Mouse (Mus musculus) urinary bladder, adult 2 months (tissue): ENCODE measurements around the gene Mtg2. TPM values are rescaled to one million over a fixed set of nuclear protein-coding genes. Genes with fewer than 3 reads are reported as not detected.
A peak's percentile ranks its signal among the peaks of the same experiment; 100 is the strongest.

ENCODE experiments used
- DNase-seq: peaks from one replicate; pipeline ENCODE4 v3.0.0; 2022; ENCODE audit warnings: low spot score
- polyA plus RNA-seq: library from polyadenylated mRNA; depleted of rRNA; stranded (reverse); fragments of >200 nt; gene quantifications from 2 replicates; pipeline ENCODE4 v1.2.3, GENCODE M21; 2012; rRNA removed

Gene Mtg2
- polyA plus RNA-seq: 25.0 and 33.0 TPM in 2 replicates

- peak; percentile 98 for DNase-seq
Measured at GRCm38 (mm10) chr2:180070481-180071453, at the start of gene Mtg2. Gene Mtg2 (plus strand): TSS chr2:180070588.

GRCm38 (mm10) chr2:180020919-180021318, 49.5 kb upstream of the Mtg2 start:
- DNase-seq: no peak

GRCm38 (mm10) chr2:180022751-180023150, 47.6 kb upstream of the Mtg2 start:
- no peak for DNase-seq

- peak; percentile 99 for DNase-seq
Measured at GRCm38 (mm10) chr2:180024401-180025098, 45.8 kb upstream of the Mtg2 start, which contains the start of gene Lsm14b. Gene Lsm14b (plus strand): TSS chr2:180024987.

GRCm38 (mm10) chr2:180025135-180025860, 45.1 kb upstream of the Mtg2 start:
- peak; percentile 27 for DNase-seq

- DNase-seq: no peak
Measured at GRCm38 (mm10) chr2:180025861-180026200, 44.6 kb upstream of the Mtg2 start.

GRCm38 (mm10) chr2:180027768-180028167, 42.6 kb upstream of the Mtg2 start:
- DNase-seq: no peak

- DNase-seq: no peak
Measured at GRCm38 (mm10) chr2:180031270-180031669, 39.1 kb upstream of the Mtg2 start.

GRCm38 (mm10) chr2:180032925-180033324, 37.5 kb upstream of the Mtg2 start:
- DNase-seq: no peak

- no peak for DNase-seq
Measured at GRCm38 (mm10) chr2:180033956-180034355, 36.4 kb upstream of the Mtg2 start.

- DNase-seq: no peak
Measured at GRCm38 (mm10) chr2:180034753-180035152, 35.6 kb upstream of the Mtg2 start.

GRCm38 (mm10) chr2:180040406-180040805, 30.0 kb upstream of the Mtg2 start:
- no peak for DNase-seq

- peak; percentile 35 for DNase-seq
Measured at GRCm38 (mm10) chr2:180041577-180042255, 28.7 kb upstream of the Mtg2 start.

GRCm38 (mm10) chr2:180042256-180042857, 28.0 kb upstream of the Mtg2 start, which contains the start of the genes Psma7 and Ss18l1:
Gene Psma7 (minus strand): TSS chr2:180042433.
Gene Ss18l1 (plus strand): TSS chr2:180042509.
- DNase-seq: peak; percentile 83

- peak; percentile 49 for DNase-seq
Measured at GRCm38 (mm10) chr2:180042858-180043515, 27.4 kb upstream of the Mtg2 start.

- no peak for DNase-seq
Measured at GRCm38 (mm10) chr2:180045283-180045682, 25.1 kb upstream of the Mtg2 start.

- no peak for DNase-seq
Measured at GRCm38 (mm10) chr2:180047580-180047979, 22.8 kb upstream of the Mtg2 start.

GRCm38 (mm10) chr2:180047980-180048635, 22.3 kb upstream of the Mtg2 start:
- no peak for DNase-seq

GRCm38 (mm10) chr2:180050986-180051385, 19.4 kb upstream of the Mtg2 start:
- DNase-seq: peak; percentile 63
